Mouse (Mus musculus) heart, embryonic 11.5 days (tissue): ENCODE measurements around the gene Spaca4. TPM values are rescaled to one million over a fixed set of nuclear protein-coding genes. Genes with fewer than 3 reads are reported as not detected.

Experiments used
- ATAC-seq: fragments of 200-750 bp; cut with Nextera tagmentation; replicated peaks from 2 replicates; pipeline ENCODE4 v1.8.0; 2017; ENCODE audit warnings: moderate library complexity; ENCODE audit not compliant: insufficient number of reproducible peaks, low FRiP score, low TSS enrichment
- H3K27ac ChIP-seq: fragments of 300-500 bp; sonication (generic); 2 replicates; pipeline ENCODE4 v1.5.1; 2014; ENCODE audit warnings: mild to moderate bottlenecking, low read depth, low read length
- H3K27me3 ChIP-seq: fragments of 300-500 bp; sonication (generic); 2 replicates; pipeline ENCODE4 v1.6.1; 2014; ENCODE audit warnings: mild to moderate bottlenecking, low read length, mixed read lengths; ENCODE audit not compliant: control insufficient read depth, insufficient read depth
- H3K36me3 ChIP-seq: fragments of 300-500 bp; sonication (generic); 2 replicates; pipeline ENCODE4 v1.6.1; 2014; ENCODE audit warnings: mild to moderate bottlenecking, low read length, moderate library complexity, mixed read lengths; ENCODE audit not compliant: control insufficient read depth, insufficient read depth
- H3K4me1 ChIP-seq: fragments of 300-500 bp; sonication (generic); 2 replicates; pipeline ENCODE4 v1.6.1; 2014; ENCODE audit warnings: low read length; ENCODE audit not compliant: control insufficient read depth, insufficient read depth
- H3K4me2 ChIP-seq: fragments of 300-500 bp; sonication (generic); 2 replicates; pipeline ENCODE4 v1.6.1; 2014; ENCODE audit warnings: mild to moderate bottlenecking, moderate library complexity
- H3K4me3 ChIP-seq: fragments of 300-500 bp; sonication (generic); 2 replicates; pipeline ENCODE4 v1.5.1; 2014; ENCODE audit warnings: low read depth, low read length
- H3K9ac ChIP-seq: fragments of 300-500 bp; sonication (generic); 2 replicates; pipeline ENCODE4 v1.6.1; 2014; ENCODE audit warnings: mild to moderate bottlenecking, low read depth, low read length, moderate library complexity
- H3K9me3 ChIP-seq: fragments of 300-500 bp; sonication (generic); replicated peaks from 2 replicates; pipeline ENCODE4 v1.6.1; 2016; ENCODE audit warnings: low read length; ENCODE audit not compliant: control insufficient read depth
- WGBS: fragments of 180-500 bp; shearing (Covaris S2); extraction: QIAGEN DNeasy Blood & Tissue Kit; methylation state at CpG from one replicate; pipeline ENCODE4 v1.1.7; 2014; ENCODE audit not compliant: insufficient replicate concordance; 5-methylcytosine and 5-hydroxymethylcytosine counted together
- polyA plus RNA-seq: library from polyadenylated mRNA; unstranded; fragments of >200 nt; fragmentation: Nextera tagmentation; extraction: Ambion mirVana; gene quantifications from 2 replicates; pipeline ENCODE4 v1.2.1, GENCODE M21; 2014

The Spaca4 gene
- polyA plus RNA-seq, 1 experiment from 2014 or later: not detected

DNA sequence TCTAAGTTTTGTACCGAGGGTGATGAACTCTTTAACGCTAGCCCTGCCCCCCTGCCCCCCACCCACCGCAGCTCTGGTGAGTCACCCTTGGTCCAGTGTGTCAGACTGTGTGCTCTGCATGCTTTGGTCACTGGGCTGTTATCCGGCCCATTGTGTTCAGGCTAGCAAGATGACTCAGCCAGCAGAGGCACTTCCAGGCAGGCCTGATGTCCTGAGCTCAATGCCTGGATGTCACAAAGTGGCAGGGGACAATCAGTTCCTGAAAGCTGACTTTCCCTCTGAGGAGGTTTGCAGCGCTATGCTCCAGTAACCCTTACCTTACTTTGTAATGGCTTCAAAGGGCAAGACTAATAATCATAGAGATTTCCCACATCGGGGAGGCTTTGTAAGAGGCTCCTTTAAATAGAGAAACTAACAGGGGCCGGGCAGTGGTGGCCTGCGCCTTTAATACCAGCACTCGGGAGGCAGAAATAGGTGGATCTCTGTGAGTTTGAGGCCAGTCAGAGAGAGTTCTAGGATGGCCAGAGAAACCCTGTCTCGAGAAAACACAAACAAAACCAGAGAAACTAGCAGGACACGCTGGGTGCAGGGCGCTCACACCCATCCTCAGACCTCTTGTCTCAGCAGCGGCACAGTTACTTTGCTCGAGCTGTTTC, 45.5 kb downstream of the Spaca4 start:
- H3K36me3 ChIP-seq: no peaks in the 10 kb centered on the region
- peak overlapping the region; percentile 35; the same call in 1 of the 2 replicates for H3K27ac ChIP-seq
- peaks cover 8% of the 10 kb centered on the region; the same call in 1 of the 2 replicates for H3K4me1 ChIP-seq
- WGBS: 67% methylated on average over 14 of the region's 14 CpGs
- H3K9me3 ChIP-seq: no peaks in the 10 kb centered on the region
- H3K4me3 ChIP-seq: no peak overlapping the region
- H3K9ac ChIP-seq: peak overlapping the region; percentile 34; the same call in 1 of the 2 replicates
- peaks cover 3% of the 10 kb centered on the region; the same call in 1 of the 2 replicates for H3K27me3 ChIP-seq
- 0 out of 2 replicates have a peak, but pooled peaks have one; percentile 48 for ATAC-seq
- no peak overlapping the region for H3K4me2 ChIP-seq

- WGBS: 91% methylated on average over 14 of the region's 14 CpGs
- ATAC-seq: no peak
These were observed 47.1 kb downstream of the Spaca4 start for GRCm38 (mm10) chr7:45678513-45678912.

GRCm38 (mm10) chr7:45677627-45678295, 47.9 kb downstream of the Spaca4 start:
- H3K9me3 ChIP-seq: no peaks in the 10 kb centered on the region
- H3K4me3 ChIP-seq: no peak overlapping the region
- peaks cover 8% of the 10 kb centered on the region; the same call in 1 of the 2 replicates for H3K4me1 ChIP-seq
- H3K27me3 ChIP-seq: no peaks in the 10 kb centered on the region
- H3K36me3 ChIP-seq: no peaks in the 10 kb centered on the region
- H3K4me2 ChIP-seq: no peak overlapping the region
- no peak overlapping the region for H3K9ac ChIP-seq
- no peak for ATAC-seq
- H3K27ac ChIP-seq: no peak overlapping the region
- 68% methylated on average over 7 of the region's 7 CpGs for WGBS

More at GRCm38 (mm10) chr7:45678513-45678912, 47.1 kb downstream of the Spaca4 start:
- Histone ChIP-seq H3K36me3 (no peaks in the 10 kb centered on the region), H3K4me3 (no peak overlapping the region), H3K4me2 (no peak overlapping the region), H3K4me1 (peaks cover 8% of the 10 kb centered on the region; the same call in 1 of the 2 replicates), H3K9ac (no peak overlapping the region), H3K9me3 (no peaks in the 10 kb centered on the region), H3K27me3 (no peaks in the 10 kb centered on the region), H3K27ac (no peak overlapping the region)

Other genes starting within 250 kb of the Spaca4 start
- 1.5 and 2.2 TPM in 2 replicates for gene Tulp2, start 243.9 kb downstream of the Spaca4 start, polyA plus RNA-seq
- not detected in 2 replicates for gene Gm45808, start 239.0 kb downstream of the Spaca4 start, polyA plus RNA-seq
- gene Dhdh, start 237.0 kb downstream of the Spaca4 start, polyA plus RNA-seq: 4.6 and 4.9 TPM in 2 replicates
- 165 and 186 TPM in 2 replicates for gene Nucb1, start 215.4 kb downstream of the Spaca4 start, polyA plus RNA-seq
- 28.5 and 28.8 TPM in 2 replicates for gene Ppp1r15a, start 199.5 kb downstream of the Spaca4 start, polyA plus RNA-seq
- gene Plekha4, start 199.5 kb downstream of the Spaca4 start, polyA plus RNA-seq: 1.1 TPM in 2 replicates
- 0.31 and 1.5 TPM in 2 replicates for gene Hsd17b14, start 170.9 kb downstream of the Spaca4 start, polyA plus RNA-seq
- gene Bcat2, start 155.7 kb downstream of the Spaca4 start, polyA plus RNA-seq: 69.1 and 73.2 TPM in 2 replicates
- gene Fgf21, start 110.3 kb downstream of the Spaca4 start, polyA plus RNA-seq: not detected in 2 replicates
- gene Fut1, start 108.5 kb downstream of the Spaca4 start, polyA plus RNA-seq: not detected in 2 replicates
- gene Izumo1, start 104.0 kb downstream of the Spaca4 start, polyA plus RNA-seq: 0.34 and 0.35 TPM in 2 replicates
- gene Rasip1, start 98.3 kb downstream of the Spaca4 start, polyA plus RNA-seq: 13.9 and 14.5 TPM in 2 replicates
- 3.4 and 4.0 TPM in 2 replicates for gene Mamstr, start 85.8 kb downstream of the Spaca4 start, polyA plus RNA-seq
- 0.56 and 1.0 TPM in 2 replicates for gene Fut2, start 59.4 kb downstream of the Spaca4 start, polyA plus RNA-seq
- not detected in 2 replicates for gene Ntn5, start 41.8 kb downstream of the Spaca4 start, polyA plus RNA-seq
- 0.24 and 0.99 TPM in 2 replicates for gene Sec1, start 31.4 kb downstream of the Spaca4 start, polyA plus RNA-seq
- 3.3 and 5.5 TPM in 2 replicates for gene Car11, start 26.0 kb downstream of the Spaca4 start, polyA plus RNA-seq
- 3.3 and 3.5 TPM in 2 replicates for gene Dbp, start 20.7 kb downstream of the Spaca4 start, polyA plus RNA-seq
- gene Rpl18, start 10.4 kb downstream of the Spaca4 start, polyA plus RNA-seq: 764 and 836 TPM in 2 replicates
- gene Sphk2, start 7.8 kb downstream of the Spaca4 start, polyA plus RNA-seq: 13.2 and 17.3 TPM in 2 replicates
- gene Fam83e, start 4.6 kb downstream of the Spaca4 start, polyA plus RNA-seq: 0.58 and 0.67 TPM in 2 replicates
- 0.41 and 1.1 TPM in 2 replicates for gene Lmtk3, start 57.9 kb upstream of the Spaca4 start, polyA plus RNA-seq
- 0.27 and 0.33 TPM in 2 replicates for gene Sult2b1, start 58.9 kb upstream of the Spaca4 start, polyA plus RNA-seq
- 89.7 and 104 TPM in 2 replicates for gene Cyth2, start 88.8 kb upstream of the Spaca4 start, polyA plus RNA-seq
- gene Kcnj14, start 99.0 kb upstream of the Spaca4 start, polyA plus RNA-seq: 0.39 and 1.0 TPM in 2 replicates
- gene Grwd1, start 105.1 kb upstream of the Spaca4 start, polyA plus RNA-seq: 48.7 and 49.8 TPM in 2 replicates
- gene Kdelr1, start 147.0 kb upstream of the Spaca4 start, polyA plus RNA-seq: 76.0 and 115 TPM in 2 replicates
- gene Grin2d, start 152.6 kb upstream of the Spaca4 start, polyA plus RNA-seq: 0.11 TPM in 2 replicates
- 0.54 and 1.3 TPM in 2 replicates for gene Syngr4, start 170.9 kb upstream of the Spaca4 start, polyA plus RNA-seq
- gene Tmem143, start 171.1 kb upstream of the Spaca4 start, polyA plus RNA-seq: 5.5 and 5.8 TPM in 2 replicates
- 62.4 and 65.3 TPM in 2 replicates for gene Emp3, start 195.6 kb upstream of the Spaca4 start, polyA plus RNA-seq
- 2.0 and 3.4 TPM in 2 replicates for gene Ccdc114, start 198.3 kb upstream of the Spaca4 start, polyA plus RNA-seq